Mouse (Mus musculus) embryonic facial prominence, embryonic 14.5 days (tissue): ENCODE measurements around the gene Synj2. TPM values are rescaled to one million over a fixed set of nuclear protein-coding genes. Genes with fewer than 3 reads are reported as not detected.
A peak's percentile ranks its signal among the peaks of the same experiment; 100 is the strongest.

Experiments
- ATAC-seq: fragments of 200-750 bp; cut with Nextera tagmentation; 2 replicates; pipeline ENCODE4 v1.8.0; 2017; ENCODE audit warnings: low read depth, moderate number of reproducible peaks, moderate TSS enrichment
- DNase-seq: peaks from one replicate; pipeline ENCODE4 v3.0.0-alpha.2; 2015; ENCODE audit warnings: low spot score
- H3K27ac ChIP-seq: fragments of 300-500 bp; sonication (generic); replicated peaks from 2 replicates; pipeline ENCODE4 v1.5.1; 2014; ENCODE audit warnings: low read depth, mild to moderate bottlenecking, low read length, moderate library complexity
- H3K27me3 ChIP-seq: fragments of 300-500 bp; sonication (generic); replicated peaks from 2 replicates; pipeline ENCODE4 v1.6.1; 2014; ENCODE audit warnings: low read length; ENCODE audit not compliant: control insufficient read depth, insufficient read depth
- H3K36me3 ChIP-seq: fragments of 300-500 bp; sonication (generic); 2 replicates; pipeline ENCODE4 v1.6.1; 2014; ENCODE audit warnings: low read length, mixed read lengths; ENCODE audit not compliant: control insufficient read depth, insufficient read depth
- H3K4me1 ChIP-seq: fragments of 300-500 bp; sonication (generic); 2 replicates; pipeline ENCODE4 v1.6.1; 2014; ENCODE audit warnings: antibody characterized with exemption, low read length; ENCODE audit not compliant: control insufficient read depth, insufficient read depth
- H3K4me2 ChIP-seq: fragments of 300-500 bp; sonication (generic); 2 replicates; pipeline ENCODE4 v1.6.1; 2014; ENCODE audit warnings: low read depth, mild to moderate bottlenecking, low read length, moderate library complexity, mixed read lengths
- H3K4me3 ChIP-seq: fragments of 300-500 bp; sonication (generic); 2 replicates; pipeline ENCODE4 v1.5.1; 2014; ENCODE audit warnings: low read depth, mild to moderate bottlenecking, low read length
- H3K9ac ChIP-seq: fragments of 300-500 bp; sonication (generic); 2 replicates; pipeline ENCODE4 v1.6.1; 2014; ENCODE audit warnings: low read depth, mild to moderate bottlenecking, low read length, moderate library complexity, mixed read lengths
- H3K9me3 ChIP-seq: fragments of 300-500 bp; sonication (generic); 2 replicates; pipeline ENCODE4 v1.6.1; 2016; ENCODE audit warnings: low read length; ENCODE audit not compliant: control insufficient read depth
- WGBS: fragments of 180-500 bp; shearing (Covaris S2); extraction: QIAGEN DNeasy Blood & Tissue Kit; methylation state at CpG from one replicate; pipeline ENCODE4 v1.1.7; 2014; 5-methylcytosine and 5-hydroxymethylcytosine counted together
- polyA plus RNA-seq: library from polyadenylated mRNA; unstranded; fragments of >200 nt; fragmentation: Nextera tagmentation; extraction: Ambion mirVana; gene quantifications from 2 replicates; pipeline ENCODE4 v1.2.1, GENCODE M21; 2014

Synj2 gene
- polyA plus RNA-seq, 1 experiment from 2014 or later: 4.7 TPM

- Histone ChIP-seq H3K4me3 (no peak overlapping the region), H3K9ac (no peak overlapping the region), H3K27me3 (no peaks in the 10 kb centered on the region), H3K9me3 (no peaks in the 10 kb centered on the region), H3K4me2 (no peak overlapping the region), H3K36me3 (peaks cover 39% of the 10 kb centered on the region), H3K4me1 (no peaks in the 10 kb centered on the region), H3K27ac (no peak overlapping the region)
- DNase-seq: no peak
- ATAC-seq: no peak
- 76% methylated on average over 5 of the region's 5 CpGs for WGBS
Measured at GRCm38 (mm10) chr17:5901381-5901780, 39.7 kb upstream of the Synj2 start.

- no peak overlapping the region for H3K27ac ChIP-seq
Measured at GRCm38 (mm10) chr17:5903630-5904301, 37.3 kb upstream of the Synj2 start.

GRCm38 (mm10) chr17:5909681-5910080, 31.4 kb upstream of the Synj2 start:
- H3K9ac ChIP-seq: no peak overlapping the region
- no peak overlapping the region for H3K4me2 ChIP-seq
- peaks cover 29% of the 10 kb centered on the region for H3K36me3 ChIP-seq
- WGBS: 98% methylated on average over 3 of the region's 4 CpGs
- no peak overlapping the region for H3K27ac ChIP-seq
- no peak for ATAC-seq
- H3K9me3 ChIP-seq: no peaks in the 10 kb centered on the region
- no peaks in the 10 kb centered on the region; the same call in 1 of the 2 replicates for H3K4me1 ChIP-seq
- no peak overlapping the region for H3K4me3 ChIP-seq
- no peaks in the 10 kb centered on the region for H3K27me3 ChIP-seq
- DNase-seq: no peak

More at GRCm38 (mm10) chr17:5903630-5904301, 37.3 kb upstream of the Synj2 start:
- Histone ChIP-seq H3K27me3 (no peaks in the 10 kb centered on the region), H3K4me3 (no peak overlapping the region), H3K4me2 (no peak overlapping the region), H3K36me3 (peaks cover 52% of the 10 kb centered on the region), H3K4me1 (no peaks in the 10 kb centered on the region), H3K9ac (no peak overlapping the region), H3K9me3 (no peaks in the 10 kb centered on the region)
- ATAC-seq: peak; percentile 71; the same call in 1 of the 2 replicates
- WGBS: 60% methylated on average over 6 of the region's 6 CpGs
- DNase-seq: peak; percentile 39

- peak; percentile 33 for DNase-seq
- Histone ChIP-seq H3K36me3 (peaks cover 26% of the 10 kb centered on the region), H3K9ac (no peak overlapping the region), H3K9me3 (no peaks in the 10 kb centered on the region), H3K27ac (peak overlapping the region; percentile 54), H3K27me3 (no peaks in the 10 kb centered on the region), H3K4me3 (no peak overlapping the region), H3K4me1 (no peaks in the 10 kb centered on the region; the same call in 1 of the 2 replicates), H3K4me2 (no peak overlapping the region)
- 0 out of 2 replicates have a peak, but pooled peaks have one; percentile 18 for ATAC-seq
- WGBS: 61% methylated on average over 12 of the region's 12 CpGs
Measured at GRCm38 (mm10) chr17:5911591-5911990, 29.5 kb upstream of the Synj2 start.

GRCm38 (mm10) chr17:5912797-5913196, 28.3 kb upstream of the Synj2 start:
- Histone ChIP-seq H3K27me3 (no peaks in the 10 kb centered on the region), H3K4me3 (no peak overlapping the region), H3K4me1 (no peaks in the 10 kb centered on the region; the same call in 1 of the 2 replicates), H3K4me2 (no peak overlapping the region), H3K9me3 (no peaks in the 10 kb centered on the region), H3K27ac (no peak overlapping the region), H3K9ac (no peak overlapping the region), H3K36me3 (peaks cover 23% of the 10 kb centered on the region)
- WGBS: 66% methylated on average over 4 of the region's 4 CpGs
- DNase-seq: no peak
- ATAC-seq: no peak

GRCm38 (mm10) chr17:5914217-5914616, 26.9 kb upstream of the Synj2 start:
- H3K27ac ChIP-seq: no peak overlapping the region
- DNase-seq (no peak), ATAC-seq (no peak)
- no peak overlapping the region for H3K4me2 ChIP-seq
- no peak overlapping the region for H3K9ac ChIP-seq
- H3K36me3 ChIP-seq: peaks cover 24% of the 10 kb centered on the region; the same call in 1 of the 2 replicates
- no peaks in the 10 kb centered on the region; the same call in 1 of the 2 replicates for H3K4me1 ChIP-seq
- 76% methylated on average over 5 of the region's 5 CpGs for WGBS
- H3K9me3 ChIP-seq: no peaks in the 10 kb centered on the region
- H3K4me3 ChIP-seq: no peak overlapping the region
- no peaks in the 10 kb centered on the region for H3K27me3 ChIP-seq

GRCm38 (mm10) chr17:5921954-5922353, 19.1 kb upstream of the Synj2 start:
- no peak overlapping the region for H3K4me2 ChIP-seq
- H3K36me3 ChIP-seq: peaks cover 84% of the 10 kb centered on the region
- H3K4me1 ChIP-seq: no peaks in the 10 kb centered on the region
- DNase-seq (no peak), ATAC-seq (no peak)
- H3K9me3 ChIP-seq: no peaks in the 10 kb centered on the region
- WGBS: 95% methylated on average over 8 of the region's 8 CpGs
- no peak overlapping the region for H3K9ac ChIP-seq
- H3K27me3 ChIP-seq: no peaks in the 10 kb centered on the region
- H3K4me3 ChIP-seq: no peak overlapping the region
- H3K27ac ChIP-seq: no peak overlapping the region

GRCm38 (mm10) chr17:5923281-5923680, 17.8 kb upstream of the Synj2 start:
- no peaks in the 10 kb centered on the region for H3K4me1 ChIP-seq
- no peaks in the 10 kb centered on the region for H3K27me3 ChIP-seq
- H3K9me3 ChIP-seq: no peaks in the 10 kb centered on the region
- 73% methylated on average over 9 of the region's 9 CpGs for WGBS
- H3K4me2 ChIP-seq: no peak overlapping the region
- H3K9ac ChIP-seq: no peak overlapping the region
- H3K27ac ChIP-seq: no peak overlapping the region
- DNase-seq: no peak
- H3K4me3 ChIP-seq: no peak overlapping the region
- H3K36me3 ChIP-seq: peaks cover 91% of the 10 kb centered on the region
- no peak for ATAC-seq

- H3K27me3 ChIP-seq: no peaks in the 10 kb centered on the region
- H3K4me3 ChIP-seq: no peak overlapping the region
- no peaks in the 10 kb centered on the region for H3K4me1 ChIP-seq
- ATAC-seq (no peak), DNase-seq (no peak)
- no peaks in the 10 kb centered on the region for H3K9me3 ChIP-seq
- H3K4me2 ChIP-seq: no peak overlapping the region
- WGBS: 68% methylated on average over 8 of the region's 8 CpGs
- H3K27ac ChIP-seq: no peak overlapping the region
- no peak overlapping the region for H3K9ac ChIP-seq
- H3K36me3 ChIP-seq: peaks cover 89% of the 10 kb centered on the region
Measured at GRCm38 (mm10) chr17:5924238-5924637, 16.8 kb upstream of the Synj2 start.
